Mouse (Mus musculus): Measurements from ENCODE around the gene Bcas3.

DNA sequence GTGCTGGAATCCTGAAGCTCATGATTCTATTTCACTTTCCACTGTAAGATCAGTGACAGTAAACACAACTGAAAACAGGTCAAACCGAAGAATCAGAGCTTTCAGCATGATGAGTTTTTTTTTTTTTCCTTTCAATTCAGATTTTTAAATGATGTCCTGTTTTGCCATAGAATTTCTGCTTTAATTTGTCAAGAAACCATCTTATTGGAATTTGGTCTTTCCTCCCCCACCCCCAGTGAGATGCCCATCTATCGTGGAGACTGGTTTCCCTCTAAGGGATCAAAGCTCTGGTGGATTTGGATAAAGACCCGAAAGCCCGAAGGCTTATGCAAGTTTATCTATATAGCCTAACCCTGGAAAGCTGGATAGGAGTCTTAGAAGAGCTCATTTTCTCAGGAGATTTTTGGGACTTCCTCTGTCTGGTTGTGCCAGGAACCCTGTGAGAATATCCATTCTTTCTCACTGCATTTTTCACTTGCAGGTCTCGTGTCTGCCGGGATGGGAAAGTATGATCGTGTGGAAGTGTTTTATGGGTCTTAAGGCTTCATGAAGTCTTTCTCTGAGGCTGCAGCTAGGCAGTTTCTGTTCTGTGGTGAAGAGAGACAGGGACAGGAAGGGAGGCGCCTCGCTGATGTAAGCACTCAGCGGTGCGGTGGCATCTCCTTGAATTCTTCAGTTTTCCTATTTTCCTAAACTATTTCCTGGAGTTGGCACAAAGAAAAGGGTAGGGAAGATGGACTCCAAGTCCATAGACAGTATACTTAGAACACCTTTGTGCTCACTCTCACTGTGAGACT lies 173.2 kb downstream of the Bcas3 start:
- TF ChIP-seq CTCF (IDR thresholded peaks at IDR 0.05; ENCODE audit: low read depth, low read length) (no peak), TAL1 (conservative IDR thresholded peaks at IDR 0.05; ENCODE audit: low read depth, low read length) (no peak), GATA1 (IDR thresholded peaks at IDR 0.05; ENCODE audit: borderline replicate concordance, low read length) (no peak)

All from G1E (cell line).